Mouse (Mus musculus) intestine, postnatal 0 days (tissue): ENCODE results near the gene Plekhg1. TPM values are rescaled to one million over a fixed set of nuclear protein-coding genes. Genes with fewer than 3 reads are reported as not detected.

Experiments
- ATAC-seq: fragments of 200-750 bp; cut with Nextera tagmentation; 2 replicates; pipeline ENCODE4 v1.8.0; 2017; ENCODE audit warnings: mild to moderate bottlenecking, moderate TSS enrichment, moderate library complexity
- H3K27ac ChIP-seq: fragments of 300-500 bp; sonication (generic); 2 replicates; pipeline ENCODE4 v1.5.1; 2014; ENCODE audit warnings: mild to moderate bottlenecking, low read depth, low read length, moderate library complexity
- H3K27me3 ChIP-seq: fragments of 300-500 bp; sonication (generic); replicated peaks from 2 replicates; pipeline ENCODE4 v1.6.1; 2014; ENCODE audit warnings: low read length, mixed read lengths; ENCODE audit not compliant: control insufficient read depth, insufficient read depth
- H3K36me3 ChIP-seq: fragments of 300-500 bp; sonication (generic); 2 replicates; pipeline ENCODE4 v1.6.1; 2014; ENCODE audit warnings: mild to moderate bottlenecking, moderate library complexity; ENCODE audit not compliant: control insufficient read depth, insufficient read depth
- H3K4me1 ChIP-seq: fragments of 300-500 bp; sonication (generic); replicated peaks from 2 replicates; pipeline ENCODE4 v1.6.1; 2014; ENCODE audit warnings: antibody characterized with exemption, low read length, mixed read lengths; ENCODE audit not compliant: control insufficient read depth, insufficient read depth
- H3K4me2 ChIP-seq: fragments of 300-500 bp; sonication (generic); replicated peaks from 2 replicates; pipeline ENCODE4 v1.6.1; 2014; ENCODE audit warnings: low read depth, mild to moderate bottlenecking, moderate library complexity
- H3K4me3 ChIP-seq: fragments of 300-500 bp; sonication (generic); 2 replicates; pipeline ENCODE4 v1.5.1; 2014; ENCODE audit warnings: low read depth, low read length
- H3K9ac ChIP-seq: fragments of 300-500 bp; sonication (generic); 2 replicates; pipeline ENCODE4 v1.6.1; 2014; ENCODE audit warnings: mild to moderate bottlenecking, low read depth, low read length
- H3K9me3 ChIP-seq: fragments of 300-500 bp; sonication (generic); 2 replicates; pipeline ENCODE4 v1.6.1; 2016; ENCODE audit warnings: mixed run types; ENCODE audit not compliant: control insufficient read depth
- CTCF ChIP-seq: sonication (generic); IDR thresholded peaks from 2 replicates; pipeline ENCODE4 v1.5.1; 2016; ENCODE audit warnings: low read depth, mild to moderate bottlenecking, control low read depth, antibody characterized with exemption, moderate library complexity
- WGBS: fragments of 180-500 bp; shearing (Covaris S2); extraction: QIAGEN DNeasy Blood & Tissue Kit; methylation state at CpG from one replicate; pipeline ENCODE4 v1.1.7; 2014; 5-methylcytosine and 5-hydroxymethylcytosine counted together
- polyA plus RNA-seq: library from polyadenylated mRNA; unstranded; fragments of >200 nt; fragmentation: Nextera tagmentation; extraction: Ambion mirVana; gene quantifications from 2 replicates; pipeline ENCODE4 v1.2.1, GENCODE M21; 2015

Gene Plekhg1
- 2.1 and 2.6 TPM in 2 replicates for polyA plus RNA-seq

- peak within 1 kb of the TSS; percentile 86 for H3K27ac ChIP-seq
- TF ChIP-seq CTCF = peak; percentile 72
- ATAC-seq = peak; percentile 93
- H3K4me3 ChIP-seq = peak within 1 kb of the TSS; percentile 78
- 1% methylated on average over 25 of the region's 29 CpGs for WGBS
- 0 out of 2 replicates have a peak, but pooled peaks cover 3% of the 10 kb centered on the region for H3K4me1 ChIP-seq
- no peaks in the 10 kb centered on the region for H3K9me3 ChIP-seq
- H3K36me3 ChIP-seq = no peaks in the 10 kb centered on the region
- H3K4me2 ChIP-seq = peak within 1 kb of the TSS; percentile 98
- no peaks in the 10 kb centered on the region for H3K27me3 ChIP-seq
- H3K9ac ChIP-seq = peak within 1 kb of the TSS; percentile 64
These were observed at the start of gene Plekhg1 for GRCm38 (mm10) chr10:3740148-3740503. Gene Plekhg1 (plus strand): TSS chr10:3740364.

DNA sequence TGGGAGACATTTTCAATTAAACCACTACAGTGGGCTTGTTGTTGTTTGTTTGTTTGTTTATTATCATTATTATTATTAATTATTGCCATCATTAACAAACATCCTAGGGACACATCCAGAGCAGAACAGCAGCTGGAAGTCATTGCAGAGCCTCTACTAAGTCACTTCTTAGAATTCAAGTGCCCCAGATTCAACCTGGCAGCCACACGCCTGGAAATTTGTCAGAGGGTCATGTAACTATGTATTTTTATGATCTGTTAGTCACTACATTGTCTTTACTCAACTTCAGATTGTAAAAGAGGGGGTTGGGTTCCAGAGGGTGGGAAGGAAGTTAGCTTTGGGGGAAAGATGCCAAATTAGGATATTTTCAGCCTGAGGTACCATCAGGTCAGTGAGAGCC lies 47.4 kb upstream of the Plekhg1 start:
- no peaks in the 10 kb centered on the region for H3K36me3 ChIP-seq
- 55% methylated on average over 1 of the region's 1 CpGs for WGBS
- no peak for TF ChIP-seq CTCF
- H3K4me1 ChIP-seq = no peaks in the 10 kb centered on the region
- H3K4me2 ChIP-seq = no peak overlapping the region
- no peak for ATAC-seq
- no peak overlapping the region for H3K27ac ChIP-seq
- no peak overlapping the region for H3K9ac ChIP-seq
- no peaks in the 10 kb centered on the region for H3K27me3 ChIP-seq
- H3K9me3 ChIP-seq = no peaks in the 10 kb centered on the region
- H3K4me3 ChIP-seq = no peak overlapping the region

GRCm38 (mm10) chr10:3693699-3694280 lies 46.4 kb upstream of the Plekhg1 start:
- TF ChIP-seq CTCF = no peak
- Histone ChIP-seq H3K4me2 (no peak overlapping the region), H3K9me3 (no peaks in the 10 kb centered on the region), H3K4me3 (no peak overlapping the region), H3K36me3 (no peaks in the 10 kb centered on the region), H3K9ac (no peak overlapping the region), H3K4me1 (no peaks in the 10 kb centered on the region), H3K27ac (no peak overlapping the region), H3K27me3 (no peaks in the 10 kb centered on the region)
- no peak for ATAC-seq
- WGBS = 74% methylated on average over 6 of the region's 6 CpGs

- WGBS = 80% methylated on average over 5 of the region's 5 CpGs
- Histone ChIP-seq H3K9ac (no peak overlapping the region), H3K27me3 (no peaks in the 10 kb centered on the region), H3K4me3 (no peak overlapping the region), H3K36me3 (no peaks in the 10 kb centered on the region), H3K27ac (no peak overlapping the region), H3K4me1 (no peaks in the 10 kb centered on the region; the same call in 1 of the 2 replicates), H3K4me2 (no peak overlapping the region), H3K9me3 (no peaks in the 10 kb centered on the region)
- no peak for TF ChIP-seq CTCF
- ATAC-seq = no peak
These were observed 44.7 kb upstream of the Plekhg1 start for GRCm38 (mm10) chr10:3695332-3695905.

DNA sequence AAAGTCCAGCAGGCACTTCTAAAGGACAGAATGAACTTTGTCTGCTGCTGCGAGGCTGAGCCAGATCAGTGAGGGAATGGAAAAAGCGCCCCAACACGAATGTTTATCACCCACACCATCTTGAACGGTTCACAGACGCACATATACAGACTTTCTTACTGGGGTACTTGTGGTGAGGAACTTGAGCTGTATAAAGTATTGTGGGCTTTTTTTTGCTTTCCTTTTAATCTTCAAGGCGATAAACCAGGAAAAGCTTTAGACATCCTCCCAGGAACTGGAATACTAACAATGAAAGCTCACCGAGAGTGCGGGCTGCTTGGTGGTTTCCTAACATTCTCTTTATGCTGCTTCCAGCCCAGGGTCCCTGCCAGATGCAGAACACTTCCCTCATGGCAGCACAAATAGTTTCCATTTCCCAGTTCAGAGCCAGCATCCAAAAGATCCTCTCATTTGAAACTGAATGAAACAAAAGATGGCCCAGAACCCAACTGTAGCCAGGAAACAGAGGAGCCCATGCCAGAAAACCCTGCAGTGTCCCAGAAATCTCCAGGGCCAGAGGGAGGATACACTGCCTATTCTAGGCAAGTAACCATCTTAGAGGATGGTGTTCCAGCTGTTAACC lies 43.3 kb upstream of the Plekhg1 start:
- H3K27ac ChIP-seq = 0 out of 2 replicates have a peak overlapping the region, but pooled peaks have one; percentile 15
- no peak for TF ChIP-seq CTCF
- no peaks in the 10 kb centered on the region for H3K9me3 ChIP-seq
- no peaks in the 10 kb centered on the region; the same call in 1 of the 2 replicates for H3K4me1 ChIP-seq
- no peaks in the 10 kb centered on the region for H3K27me3 ChIP-seq
- WGBS = 47% methylated on average over 8 of the region's 8 CpGs
- no peaks in the 10 kb centered on the region for H3K36me3 ChIP-seq
- H3K4me3 ChIP-seq = no peak overlapping the region
- ATAC-seq = no peak
- peak overlapping the region; percentile 35; the same call in 1 of the 2 replicates for H3K4me2 ChIP-seq
- H3K9ac ChIP-seq = no peak overlapping the region

GRCm38 (mm10) chr10:3697500-3697899 lies 42.7 kb upstream of the Plekhg1 start:
- no peak for TF ChIP-seq CTCF
- 77% methylated on average over 5 of the region's 5 CpGs for WGBS
- Histone ChIP-seq H3K27me3 (no peaks in the 10 kb centered on the region), H3K27ac (no peak overlapping the region), H3K4me3 (no peak overlapping the region), H3K9me3 (no peaks in the 10 kb centered on the region), H3K36me3 (no peaks in the 10 kb centered on the region), H3K4me1 (no peaks in the 10 kb centered on the region; the same call in 1 of the 2 replicates), H3K4me2 (no peak overlapping the region), H3K9ac (no peak overlapping the region)
- no peak for ATAC-seq
